Mouse (Mus musculus) gonadal fat pad, adult 2 months (tissue): ENCODE results near the gene Taf6. TPM values are rescaled to one million over a fixed set of nuclear protein-coding genes. Genes with fewer than 3 reads are reported as not detected.
A peak's percentile ranks its signal among the peaks of the same experiment; 100 is the strongest.
"Not testable (repeated sequence)": the region's sequence is repeated elsewhere in the genome, so short reads cannot be mapped to it uniquely, and the experiment has no call there.

Source experiments
- DNase-seq: peaks from one replicate; pipeline ENCODE4 v3.0.0-alpha.2; 2012; ENCODE audit warnings: low read depth
- polyA plus RNA-seq: library from polyadenylated mRNA; depleted of rRNA; stranded (reverse); fragments of >200 nt; gene quantifications from 2 replicates; pipeline ENCODE4 v1.2.3, GENCODE M21; 2012; rRNA removed

Taf6 gene
- 50.6 and 54.9 TPM in 2 replicates for polyA plus RNA-seq

- DNase-seq: no peak
Measured at GRCm38 (mm10) chr5:138186950-138187638, at the start of gene Taf6, which contains the start of gene Cnpy4. Taf6 (minus strand) TSS chr5:138187451. Cnpy4 (plus strand) TSS chr5:138187485.

DNA sequence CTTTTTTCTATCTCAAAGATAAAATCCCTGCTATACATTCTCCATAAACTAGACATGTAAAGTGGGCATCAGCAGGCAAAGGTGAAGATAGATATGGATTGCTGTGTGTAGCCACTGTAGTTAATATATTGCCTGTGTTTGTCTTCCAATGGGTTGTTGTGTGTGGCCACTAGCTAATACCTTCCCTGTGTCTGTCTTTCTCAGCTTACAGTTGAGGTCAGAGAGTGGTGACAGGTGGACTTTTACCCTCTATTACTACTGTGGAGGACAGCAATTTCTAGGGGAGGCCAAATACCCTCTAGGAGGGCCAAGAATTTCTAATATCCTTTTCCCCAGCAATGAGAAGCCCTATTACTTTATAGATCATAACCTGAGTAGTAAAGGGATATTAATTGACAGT, 47.0 kb upstream of the Taf6 start:
- DNase-seq: no peak

DNA sequence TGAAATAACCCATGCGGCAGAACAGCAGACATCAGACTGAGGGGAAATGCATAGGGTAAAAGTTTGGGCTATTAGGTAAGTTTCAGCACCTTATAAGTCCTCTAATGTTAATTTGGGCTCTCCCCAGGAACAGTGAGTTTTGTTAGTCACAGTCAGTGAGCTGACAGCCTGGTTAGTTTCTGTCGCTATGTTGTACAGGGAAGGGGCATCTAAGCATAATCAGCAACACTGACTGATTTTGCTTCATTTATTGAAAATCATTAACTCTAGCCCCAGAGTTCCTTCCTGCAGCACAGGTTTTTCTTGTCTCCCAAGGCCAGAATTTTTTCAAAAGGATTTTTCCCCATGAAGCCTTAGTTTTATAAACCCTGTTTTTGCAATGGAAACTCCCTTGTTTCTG, 46.5 kb upstream of the Taf6 start:
- no peak for DNase-seq

DNA sequence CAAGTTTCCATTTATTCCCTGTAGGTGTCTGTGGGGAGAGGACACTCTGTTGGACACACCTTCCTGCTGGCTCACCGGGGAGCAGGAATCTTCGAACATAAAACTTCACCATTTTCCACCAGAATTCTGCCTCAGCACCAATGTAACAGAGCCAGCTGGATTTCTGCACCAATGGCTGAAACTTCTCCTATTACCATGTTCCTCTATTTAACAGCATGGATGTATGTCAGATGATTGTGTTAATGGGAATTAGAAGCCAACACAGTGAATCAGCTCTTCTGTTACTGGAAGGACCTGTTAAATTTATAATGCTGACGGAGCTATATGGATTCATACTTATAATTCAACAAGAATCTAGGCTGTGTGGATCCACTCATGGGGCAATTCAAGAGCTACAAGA, 42.3 kb upstream of the Taf6 start:
- no peak for DNase-seq

- no peak for DNase-seq
Measured at GRCm38 (mm10) chr5:138228026-138228425, 40.8 kb upstream of the Taf6 start.

GRCm38 (mm10) chr5:138227367-138227766, 40.1 kb upstream of the Taf6 start:
- DNase-seq: no peak

- DNase-seq: no peak
Measured at GRCm38 (mm10) chr5:138226491-138226890, 39.2 kb upstream of the Taf6 start.

DNA sequence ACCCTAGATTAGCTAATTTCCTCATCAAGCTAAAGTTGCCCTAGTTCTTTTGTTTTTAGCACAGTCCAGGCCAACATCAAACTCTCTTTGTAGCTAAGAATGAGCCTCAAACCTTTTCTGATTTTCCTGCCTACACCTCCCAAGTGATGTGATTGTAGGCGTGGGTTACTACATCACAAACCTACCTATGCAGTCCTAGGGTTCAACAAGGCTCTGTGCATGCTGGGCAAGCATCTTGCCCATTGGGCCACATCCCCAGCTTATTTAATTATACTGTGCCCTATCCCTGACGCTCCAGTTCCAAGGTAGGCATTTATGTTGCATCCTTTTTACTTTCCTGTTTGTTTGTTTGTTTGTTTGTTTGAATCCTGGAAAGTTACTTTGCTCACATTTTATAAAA, 38.4 kb upstream of the Taf6 start, which contains the start of gene Nxpe5:
Gene Nxpe5 (plus strand): TSS at position 199 of the 400 bp plus-strand sequence.
- no peak for DNase-seq

DNA sequence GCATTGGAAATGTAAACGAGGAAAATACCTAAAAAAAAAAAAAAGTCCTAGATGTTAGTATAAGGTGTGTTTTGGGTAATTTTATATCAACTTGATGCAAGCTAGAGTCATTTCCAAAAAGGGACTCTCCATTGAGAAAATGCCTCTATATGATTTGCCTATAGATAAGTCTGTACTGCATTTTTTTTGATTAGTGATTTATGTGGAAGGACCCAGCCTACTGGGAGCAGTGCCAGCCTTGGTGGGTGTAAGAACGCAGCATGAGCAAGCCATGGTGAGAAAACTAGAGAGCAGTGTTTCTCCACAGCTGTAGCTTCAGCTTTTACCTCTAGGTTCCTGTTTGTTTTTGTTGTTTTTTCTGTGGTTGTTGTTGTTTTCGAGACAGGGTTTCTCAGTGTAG, 36.0 kb upstream of the Taf6 start:
- DNase-seq: no peak

- no peak for DNase-seq
Measured at GRCm38 (mm10) chr5:138222111-138222510, 34.9 kb upstream of the Taf6 start.

GRCm38 (mm10) chr5:138219864-138220263, 32.6 kb upstream of the Taf6 start:
- DNase-seq: no peak

GRCm38 (mm10) chr5:138216632-138217031, 29.4 kb upstream of the Taf6 start:
- DNase-seq: not testable (repeated sequence)

DNA sequence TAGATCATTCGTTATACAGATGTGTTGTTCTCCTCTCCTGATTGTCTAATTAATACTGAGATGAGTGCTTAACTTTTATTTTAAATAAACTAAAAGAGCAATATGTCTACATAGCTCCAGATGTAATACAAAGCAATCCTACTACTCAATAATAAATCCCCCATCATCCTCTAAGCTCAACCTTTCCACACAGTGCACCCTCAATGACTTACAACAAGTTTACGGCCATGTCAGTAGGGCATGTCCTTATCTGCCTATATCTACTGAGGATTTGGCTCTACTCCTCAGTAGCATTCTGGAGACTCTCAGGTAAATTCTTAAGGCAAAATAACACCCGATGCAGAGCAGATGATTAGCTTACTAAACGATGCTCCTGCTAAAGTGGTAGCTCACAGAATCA, 20.6 kb upstream of the Taf6 start:
- DNase-seq: peak; percentile 51

DNA sequence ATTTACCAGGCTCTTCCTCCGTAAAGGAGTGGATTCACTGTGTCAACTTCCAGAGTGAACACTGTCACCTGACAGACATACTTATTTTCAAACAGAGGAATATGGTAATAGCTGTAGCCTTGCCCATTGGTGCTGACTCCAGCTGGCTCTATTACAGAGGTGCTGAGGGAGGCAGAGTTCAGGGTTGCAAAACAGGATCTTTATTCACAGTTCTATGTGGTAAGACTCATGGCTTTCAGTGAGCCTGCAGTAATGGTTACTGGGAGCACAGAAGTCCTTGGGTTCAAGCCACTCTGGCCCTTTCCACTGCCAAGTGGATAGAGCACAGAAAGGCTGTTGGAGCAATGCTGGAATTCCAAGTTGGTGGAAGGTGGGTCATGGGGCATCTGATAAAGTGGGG, 20.0 kb upstream of the Taf6 start:
- DNase-seq: peak; percentile 69

DNA sequence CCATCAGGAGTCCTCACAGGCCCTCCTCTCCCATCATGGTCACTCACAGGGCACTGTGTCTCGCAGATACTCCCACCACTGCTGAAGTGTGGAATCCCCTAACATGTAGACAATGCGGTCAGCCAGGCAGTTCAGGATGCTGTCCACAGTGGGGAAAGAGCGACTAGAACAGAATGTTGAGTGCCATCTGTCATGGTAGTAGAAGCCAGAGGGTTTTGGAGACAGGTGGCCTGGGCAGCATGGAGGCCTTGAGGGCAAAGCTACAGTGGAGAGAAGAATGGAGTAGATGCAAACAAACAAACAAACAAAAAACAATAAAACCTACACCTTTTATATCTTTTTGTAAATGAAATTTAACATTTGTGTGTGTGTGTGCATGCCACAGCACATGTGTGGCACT, 14.8 kb upstream of the Taf6 start:
- DNase-seq: no peak

GRCm38 (mm10) chr5:138199576-138199975, 12.3 kb upstream of the Taf6 start:
- no peak for DNase-seq

GRCm38 (mm10) chr5:138195463-138195862, 8.2 kb upstream of the Taf6 start:
- no peak for DNase-seq

DNA sequence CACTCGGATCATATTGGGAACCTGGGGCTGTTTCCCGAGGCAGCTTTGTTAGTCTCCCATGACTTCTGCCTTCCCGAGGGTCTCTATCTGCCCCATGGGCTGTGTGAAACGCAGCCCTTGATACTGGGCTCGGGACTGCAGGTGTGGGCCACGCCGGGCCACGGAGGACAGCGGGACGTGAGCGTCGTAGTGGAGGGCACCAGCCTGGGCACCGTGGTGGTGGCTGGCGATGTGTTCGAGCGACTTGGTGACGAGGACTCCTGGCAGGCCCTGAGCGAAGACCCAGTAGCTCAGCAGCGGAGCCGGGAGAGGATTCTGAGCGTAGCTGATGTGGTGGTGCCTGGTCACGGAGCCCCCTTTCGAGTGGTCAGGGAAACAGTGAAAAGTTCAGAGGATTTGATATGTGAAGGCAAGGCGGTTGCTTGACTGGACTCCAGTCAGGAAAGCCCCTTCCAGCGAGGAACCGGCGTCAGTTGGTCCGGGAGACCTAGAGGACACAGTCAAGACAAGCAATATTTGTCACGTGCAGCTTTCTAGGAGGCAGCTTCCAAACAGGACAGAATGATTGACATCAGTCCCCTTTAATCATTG, 7.6 kb upstream of the Taf6 start:
- no peak for DNase-seq

GRCm38 (mm10) chr5:138193771-138194727, 6.8 kb upstream of the Taf6 start, which contains the start of gene Mblac1:
Mblac1 (plus strand) TSS chr5:138194314.
- no peak for DNase-seq

- DNase-seq: no peak
Measured at GRCm38 (mm10) chr5:138187661-138188306, 533 bp upstream of the Taf6 start.

- DNase-seq: no peak
Measured at GRCm38 (mm10) chr5:138173217-138173616, 14.0 kb downstream of the Taf6 start.
